Mouse (Mus musculus): Measurements from ENCODE around the gene Ptpn13.

- no peak for TF ChIP-seq POLR2A (IDR thresholded peaks at IDR 0.05; ENCODE audit: borderline replicate concordance, low read depth, low read length)
- TF ChIP-seq CTCF (IDR thresholded peaks at IDR 0.05; ENCODE audit: low read depth, low read length), result no peak
Observed at GRCm38 (mm10) chr5:103541542-103541941, 116.5 kb downstream of the Ptpn13 start.

All from bone marrow macrophage, adult 2 months (primary cell).